Mouse (Mus musculus): ENCODE data around the gene Ptpn22. TPM values are rescaled to one million over a fixed set of nuclear protein-coding genes. Genes with fewer than 3 reads are reported as not detected.
A peak's percentile ranks its signal among the peaks of the same experiment; 100 is the strongest.

The Ptpn22 gene
- polyA plus RNA-seq, 2 experiments: 1.3 to 1.5 TPM

DNA sequence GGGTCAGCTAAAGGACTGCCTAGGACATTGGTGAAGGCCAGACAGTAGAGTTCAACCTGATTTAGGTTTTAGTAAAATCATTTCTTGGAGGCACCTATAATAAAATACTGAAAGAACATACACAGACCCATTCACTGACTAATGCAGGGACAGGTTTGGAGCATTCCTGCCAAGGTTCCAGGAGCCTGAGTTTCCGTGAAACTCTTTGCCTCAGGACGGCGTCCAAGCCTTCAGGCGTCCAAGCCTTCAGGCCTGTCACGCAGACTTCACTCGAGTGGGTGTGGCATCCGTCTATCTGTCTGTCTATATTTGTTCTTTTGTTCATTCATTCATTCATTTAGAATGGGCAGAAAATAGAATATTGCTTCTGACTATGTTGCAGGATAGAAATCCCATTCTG is 28.4 kb upstream of the Ptpn22 start:
- Histone ChIP-seq H3K27me3 (ENCODE audit: control insufficient read depth, insufficient read depth, low read length) (no peaks in the 10 kb centered on the region), H3K9ac (replicated peaks) (no peak overlapping the region), H3K4me3 (ENCODE audit: insufficient read depth in 1 of 2, low read depth in 2 of 2, low read length in 2 of 2) (no peak overlapping the region), H3K27ac (no peak overlapping the region), H3K4me2 (ENCODE audit: low read depth) (no peak overlapping the region), H3K36me3 (replicated peaks; ENCODE audit: control insufficient read depth, insufficient read depth, low read depth) (no peaks in the 10 kb centered on the region), H3K4me1 (replicated peaks; ENCODE audit: control insufficient read depth in 2 of 2, insufficient read depth in 2 of 2, low read length in 1 of 2) (peaks cover 9 to 13% of the 10 kb centered on the region in 2 experiments), H3K9me3 (ENCODE audit: control insufficient read depth, low read length) (no peaks in the 10 kb centered on the region)
- DNase-seq (ENCODE audit: low read depth in 3 of 3, low spot score in 3 of 3) (no peak), ATAC-seq (ENCODE audit: insufficient read depth) (no peak)
- TF ChIP-seq CTCF (IDR thresholded peaks at IDR 0.05; ENCODE audit: low read depth): no peak
- no peak for TF ChIP-seq EP300 (IDR thresholded peaks at IDR 0.05; ENCODE audit: low read depth)
- WGBS (ENCODE audit: insufficient replicate concordance): 77% methylated on average over 7 of the region's 7 CpGs

DNA sequence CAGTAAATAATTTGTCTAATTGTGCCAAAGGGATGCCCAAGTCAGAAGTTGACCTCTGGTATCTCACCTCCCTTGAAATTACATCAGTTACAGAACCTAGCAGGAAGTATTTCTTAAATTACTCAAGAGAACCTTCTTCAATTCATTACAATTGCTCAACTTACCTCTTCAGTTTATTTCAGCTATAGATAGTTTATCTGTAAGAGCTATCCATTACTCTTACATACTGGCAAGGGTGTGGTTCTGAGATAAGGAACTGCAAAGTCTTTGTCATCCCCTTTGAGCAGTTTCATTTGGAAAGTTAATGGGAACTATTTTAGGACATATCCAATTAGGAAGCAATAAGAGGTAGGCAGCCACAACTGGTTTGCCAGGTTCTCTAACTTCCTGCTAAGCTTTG is 27.2 kb upstream of the Ptpn22 start, which contains the start of gene Bcl2l15:
Gene Bcl2l15 (plus strand): TSS at position 176 of the 400 bp plus-strand sequence.
- Histone ChIP-seq H3K27me3 (ENCODE audit: control insufficient read depth, insufficient read depth, low read length) (no peaks in the 10 kb centered on the region), H3K9me3 (ENCODE audit: control insufficient read depth, low read length) (no peaks in the 10 kb centered on the region), H3K36me3 (replicated peaks; ENCODE audit: control insufficient read depth, insufficient read depth, low read depth) (no peaks in the 10 kb centered on the region), H3K4me1 (replicated peaks; ENCODE audit: control insufficient read depth in 2 of 2, insufficient read depth in 2 of 2, low read length in 1 of 2) (peaks cover 9 to 13% of the 10 kb centered on the region in 2 experiments), H3K4me3 (ENCODE audit: insufficient read depth in 1 of 2, low read depth in 2 of 2, low read length in 2 of 2) (peak within 1 kb of the TSS in 1 of 2 experiments; percentile 13; a peak in 1 of 4 replicates), H3K4me2 (ENCODE audit: low read depth) (peak within 1 kb of the TSS; percentile 47), H3K27ac (no peak within 1 kb of the TSS), H3K9ac (replicated peaks) (no peak within 1 kb of the TSS)
- DNase-seq (ENCODE audit: low read depth in 3 of 3, low spot score in 3 of 3) (peak in 1 of 3 experiments; percentile 29), ATAC-seq (ENCODE audit: insufficient read depth) (peak; percentile 65; the same call in 1 of the 2 replicates)
- TF ChIP-seq CTCF (IDR thresholded peaks at IDR 0.05; ENCODE audit: low read depth): no peak
- peak; percentile 66 for TF ChIP-seq EP300 (IDR thresholded peaks at IDR 0.05; ENCODE audit: low read depth)

DNA sequence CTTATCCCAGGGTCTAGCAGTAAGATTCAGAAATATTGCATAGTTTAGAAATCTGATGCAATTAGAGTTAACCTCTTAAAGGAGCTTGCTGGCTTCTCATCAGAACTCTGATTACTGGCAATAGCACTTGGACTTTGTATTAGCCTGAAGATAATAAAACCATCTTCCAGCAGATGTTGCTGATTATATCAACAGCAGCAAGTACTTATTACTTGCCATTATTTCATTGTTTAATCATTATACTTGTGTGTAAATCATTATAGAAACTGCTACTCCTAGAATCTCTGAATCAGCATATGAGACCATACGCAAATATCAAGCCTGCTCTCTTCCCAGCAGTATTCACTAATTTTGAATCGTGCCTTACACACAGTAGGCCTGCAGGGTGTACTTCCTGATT is 25.6 kb upstream of the Ptpn22 start:
- no peak for TF ChIP-seq EP300 (IDR thresholded peaks at IDR 0.05; ENCODE audit: low read depth)
- TF ChIP-seq CTCF (IDR thresholded peaks at IDR 0.05; ENCODE audit: low read depth): no peak
- H3K9ac ChIP-seq (replicated peaks): no peak overlapping the region
- no peak overlapping the region for H3K4me3 ChIP-seq (ENCODE audit: insufficient read depth in 1 of 2, low read depth in 2 of 2, low read length in 2 of 2)
- H3K4me1 ChIP-seq (replicated peaks; ENCODE audit: control insufficient read depth in 2 of 2, insufficient read depth in 2 of 2, low read length in 1 of 2): peaks cover 9 to 13% of the 10 kb centered on the region in 2 experiments
- WGBS (ENCODE audit: insufficient replicate concordance): 79% methylated on average over 2 of the region's 2 CpGs
- H3K27me3 ChIP-seq (ENCODE audit: control insufficient read depth, insufficient read depth, low read length): no peaks in the 10 kb centered on the region
- H3K36me3 ChIP-seq (replicated peaks; ENCODE audit: control insufficient read depth, insufficient read depth, low read depth): no peaks in the 10 kb centered on the region
- DNase-seq (ENCODE audit: low read depth in 3 of 3, low spot score in 3 of 3) (no peak), ATAC-seq (ENCODE audit: insufficient read depth) (no peak)
- no peak overlapping the region for H3K4me2 ChIP-seq (ENCODE audit: low read depth)
- no peaks in the 10 kb centered on the region for H3K9me3 ChIP-seq (ENCODE audit: control insufficient read depth, low read length)
- no peak overlapping the region for H3K27ac ChIP-seq

GRCm38 (mm10) chr3:103835272-103835950 is 24.2 kb upstream of the Ptpn22 start:
- ATAC-seq (ENCODE audit: insufficient read depth): no peak
- Histone ChIP-seq H3K27me3 (ENCODE audit: control insufficient read depth, insufficient read depth, low read length) (no peaks in the 10 kb centered on the region), H3K4me1 (replicated peaks; ENCODE audit: control insufficient read depth in 2 of 2, insufficient read depth in 2 of 2, low read length in 1 of 2) (peaks cover 9 to 13% of the 10 kb centered on the region in 2 experiments), H3K9ac (replicated peaks) (no peak overlapping the region), H3K9me3 (ENCODE audit: control insufficient read depth, low read length) (no peaks in the 10 kb centered on the region), H3K36me3 (replicated peaks; ENCODE audit: control insufficient read depth, insufficient read depth, low read depth) (no peaks in the 10 kb centered on the region), H3K4me2 (ENCODE audit: low read depth) (no peak overlapping the region), H3K4me3 (ENCODE audit: insufficient read depth in 1 of 2, low read depth in 2 of 2, low read length in 2 of 2) (no peak overlapping the region), H3K27ac (no peak overlapping the region)
- no peak for DNase-seq (ENCODE audit: low read depth in 3 of 3, low spot score in 3 of 3)
- 72% methylated on average over 6 of the region's 6 CpGs for WGBS (ENCODE audit: insufficient replicate concordance)
- no peak for TF ChIP-seq EP300 (IDR thresholded peaks at IDR 0.05; ENCODE audit: low read depth)
- no peak for TF ChIP-seq CTCF (IDR thresholded peaks at IDR 0.05; ENCODE audit: low read depth)

GRCm38 (mm10) chr3:103835951-103836310 is 23.7 kb upstream of the Ptpn22 start:
- no peak overlapping the region for H3K4me3 ChIP-seq (ENCODE audit: insufficient read depth in 1 of 2, low read depth in 2 of 2, low read length in 2 of 2)
- no peak for TF ChIP-seq EP300 (IDR thresholded peaks at IDR 0.05; ENCODE audit: low read depth)
- no peak for TF ChIP-seq CTCF (IDR thresholded peaks at IDR 0.05; ENCODE audit: low read depth)
- no peaks in the 10 kb centered on the region for H3K9me3 ChIP-seq (ENCODE audit: control insufficient read depth, low read length)
- no peaks in the 10 kb centered on the region for H3K36me3 ChIP-seq (replicated peaks; ENCODE audit: control insufficient read depth, insufficient read depth, low read depth)
- no peak for ATAC-seq (ENCODE audit: insufficient read depth)
- H3K9ac ChIP-seq (replicated peaks): no peak overlapping the region
- H3K4me1 ChIP-seq (replicated peaks; ENCODE audit: control insufficient read depth in 2 of 2, insufficient read depth in 2 of 2, low read length in 1 of 2): peaks cover 9 to 13% of the 10 kb centered on the region in 2 experiments
- no peaks in the 10 kb centered on the region for H3K27me3 ChIP-seq (ENCODE audit: control insufficient read depth, insufficient read depth, low read length)
- no peak overlapping the region for H3K27ac ChIP-seq
- WGBS (ENCODE audit: insufficient replicate concordance): 73% methylated on average over 10 of the region's 10 CpGs
- H3K4me2 ChIP-seq (ENCODE audit: low read depth): no peak overlapping the region
- DNase-seq (ENCODE audit: low read depth in 3 of 3, low spot score in 3 of 3): no peak
